Mouse (Mus musculus) forebrain, postnatal 0 days (tissue): ENCODE data around the gene Tle2. TPM values are rescaled to one million over a fixed set of nuclear protein-coding genes. Genes with fewer than 3 reads are reported as not detected.

ENCODE experiments used
- ATAC-seq: fragments of 200-750 bp; cut with Nextera tagmentation; 2 replicates; pipeline ENCODE4 v1.8.0; 2017; ENCODE audit warnings: mild to moderate bottlenecking, moderate library complexity
- DNase-seq: peaks from one replicate; pipeline ENCODE4 v3.0.0-alpha.2; 2015
- H3K27ac ChIP-seq: fragments of 300-500 bp; sonication (generic); 2 replicates; pipeline ENCODE4 v1.5.1; 2014; ENCODE audit warnings: low read depth, mild to moderate bottlenecking, antibody characterized with exemption, low read length, moderate library complexity, mixed read lengths
- H3K27me3 ChIP-seq: fragments of 300-500 bp; sonication (generic); 2 replicates; pipeline ENCODE4 v1.6.1; 2014; ENCODE audit warnings: mild to moderate bottlenecking, low read length, mixed read lengths; ENCODE audit not compliant: insufficient read depth
- H3K36me3 ChIP-seq: fragments of 300-500 bp; sonication (generic); 2 replicates; pipeline ENCODE4 v1.6.1; 2014; ENCODE audit warnings: mild to moderate bottlenecking, moderate library complexity; ENCODE audit not compliant: insufficient read depth
- H3K4me1 ChIP-seq: fragments of 300-500 bp; sonication (generic); 2 replicates; pipeline ENCODE4 v1.6.1; 2014; ENCODE audit warnings: antibody characterized with exemption; ENCODE audit not compliant: insufficient read depth
- H3K4me2 ChIP-seq: fragments of 300-500 bp; sonication (generic); 2 replicates; pipeline ENCODE4 v1.6.1; 2014; ENCODE audit warnings: low read depth, mild to moderate bottlenecking, moderate library complexity
- H3K4me3 ChIP-seq: fragments of 300-500 bp; sonication (generic); 2 replicates; pipeline ENCODE4 v1.5.1; 2014; ENCODE audit warnings: low read depth, low read length, mixed read lengths
- H3K9ac ChIP-seq: fragments of 300-500 bp; sonication (generic); 2 replicates; pipeline ENCODE4 v1.6.1; 2014; ENCODE audit warnings: mild to moderate bottlenecking
- H3K9me3 ChIP-seq: fragments of 300-500 bp; sonication (generic); 2 replicates; pipeline ENCODE4 v1.6.1; 2016; ENCODE audit warnings: low read length
- CTCF ChIP-seq: sonication (generic); IDR thresholded peaks from 2 replicates; pipeline ENCODE4 v1.5.1; 2016; ENCODE audit warnings: antibody characterized with exemption, control low read depth, low read depth
- whole genome bisulfite sequencing: fragments of 180-500 bp; shearing (Covaris S2); extraction: QIAGEN DNeasy Blood & Tissue Kit; methylation state at CpG from one replicate; pipeline ENCODE4 v1.1.7; 2014; 5-methylcytosine and 5-hydroxymethylcytosine counted together
- polyA plus RNA-seq: library from polyadenylated mRNA; unstranded; fragments of >200 nt; fragmentation: Nextera tagmentation; extraction: Ambion mirVana; gene quantifications from 2 replicates; pipeline ENCODE4 v1.2.1, GENCODE M21; 2015
- total RNA-seq: library from RNA; depleted of rRNA; stranded (reverse); fragments of >200 nt; gene quantifications from 2 replicates; pipeline ENCODE4 v1.2.3, GENCODE M21; 2014

Tle2 gene
- total and polyA plus RNA-seq, 2 experiments from 2014 or later: 25.6 to 30.5 TPM

DNA sequence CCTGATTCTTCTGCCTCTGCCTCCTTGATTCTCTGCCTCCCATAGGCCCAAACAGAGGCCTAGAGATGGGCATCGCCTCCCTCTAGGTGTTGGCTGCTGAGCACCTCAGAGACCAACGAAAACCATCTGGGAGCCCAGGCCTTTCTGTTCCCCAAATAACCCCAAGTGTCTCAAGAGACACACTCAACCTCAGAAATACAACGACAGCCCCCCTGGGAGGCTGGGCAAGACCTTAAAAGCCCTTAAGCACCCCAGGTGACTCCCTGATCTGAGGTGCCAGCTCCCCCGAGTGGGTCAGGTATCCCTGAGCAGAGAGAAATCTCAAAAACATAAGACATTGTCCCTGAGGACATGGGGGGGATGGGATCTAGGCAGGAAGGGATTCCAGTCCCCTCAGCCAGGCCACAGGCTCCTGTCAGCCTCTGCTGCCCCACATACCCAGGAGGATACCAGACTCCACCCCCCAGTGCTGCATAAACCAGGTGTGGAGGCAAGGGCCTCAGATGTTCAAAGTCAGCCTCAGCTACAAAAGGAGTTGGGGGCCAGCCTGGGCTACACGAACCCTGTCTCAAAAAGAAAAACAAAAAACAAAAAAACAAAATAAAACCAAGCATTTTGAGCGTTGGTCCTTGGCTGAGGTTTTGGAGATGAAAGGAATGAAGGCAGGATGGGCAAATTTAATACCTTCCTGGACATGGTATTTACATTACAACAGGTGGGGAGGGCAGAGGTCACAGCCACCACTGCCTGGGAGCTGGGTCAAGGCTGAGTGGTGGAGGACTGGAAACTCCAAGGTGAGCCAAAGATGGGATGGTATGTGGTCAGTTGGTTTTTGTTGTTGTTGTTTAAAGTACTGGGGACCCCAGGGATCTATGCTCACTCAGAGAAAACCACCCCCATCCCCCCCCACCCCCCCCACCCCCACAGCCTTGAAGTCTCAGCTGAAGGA lies 20.3 kb upstream of the Tle2 start:
- H3K9me3 ChIP-seq: no peaks in the 10 kb centered on the region
- 86% methylated on average over 6 of the region's 6 CpGs for WGBS
- no peak overlapping the region for H3K27ac ChIP-seq
- H3K4me1 ChIP-seq: peaks cover 5% of the 10 kb centered on the region; the same call in 1 of the 2 replicates
- no peak overlapping the region for H3K9ac ChIP-seq
- DNase-seq (no peak), ATAC-seq (no peak)
- no peak for TF ChIP-seq CTCF
- no peaks in the 10 kb centered on the region for H3K36me3 ChIP-seq
- no peaks in the 10 kb centered on the region for H3K27me3 ChIP-seq
- no peak overlapping the region for H3K4me3 ChIP-seq
- H3K4me2 ChIP-seq: no peak overlapping the region

DNA sequence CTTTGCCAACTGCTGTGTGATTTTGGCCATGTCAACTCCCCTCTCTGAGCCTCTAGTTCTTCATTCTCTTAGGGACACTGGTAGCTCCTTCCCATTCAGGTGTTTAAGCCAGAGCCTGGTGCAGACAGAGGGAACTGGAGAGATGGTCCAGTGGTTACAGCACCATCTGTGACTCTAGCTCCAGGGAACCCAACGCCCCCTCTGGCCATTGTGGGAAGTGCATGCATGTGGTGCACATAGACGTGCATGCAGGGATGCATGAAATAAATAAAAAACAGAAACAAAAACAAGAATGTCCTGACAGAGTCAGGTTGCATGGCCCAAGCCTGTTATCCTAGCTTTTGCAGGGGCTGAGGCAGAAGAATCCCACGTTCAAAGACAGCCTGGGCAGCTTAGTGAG lies 18.1 kb upstream of the Tle2 start:
- H3K4me3 ChIP-seq: no peak overlapping the region
- no peak for DNase-seq
- peaks cover 5% of the 10 kb centered on the region for H3K4me1 ChIP-seq
- H3K27me3 ChIP-seq: no peaks in the 10 kb centered on the region
- no peaks in the 10 kb centered on the region for H3K36me3 ChIP-seq
- no peak overlapping the region for H3K27ac ChIP-seq
- ATAC-seq: no peak
- no peak overlapping the region for H3K9ac ChIP-seq
- H3K9me3 ChIP-seq: no peaks in the 10 kb centered on the region
- H3K4me2 ChIP-seq: no peak overlapping the region
- TF ChIP-seq CTCF: peak; percentile 62
- WGBS: 78% methylated on average over 3 of the region's 3 CpGs

DNA sequence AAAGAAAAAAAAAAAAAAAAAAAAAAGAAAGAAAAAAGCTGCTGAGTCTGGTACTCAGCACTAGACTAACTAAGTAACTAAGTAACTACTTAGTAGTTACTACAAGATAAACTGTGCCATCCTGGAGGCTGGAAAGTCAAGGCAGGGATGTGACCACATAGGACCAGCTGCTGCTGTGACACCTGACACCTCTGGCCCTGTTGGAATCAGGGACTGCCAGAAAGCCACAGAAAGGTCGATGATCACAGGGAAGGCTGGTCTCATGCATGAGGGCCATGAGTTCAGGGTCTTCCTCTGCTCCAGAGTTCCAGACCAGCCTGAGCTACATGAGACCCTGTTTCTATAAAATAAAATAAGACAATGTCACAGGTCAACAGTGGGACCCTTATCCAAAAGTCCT lies 16.9 kb upstream of the Tle2 start:
- Histone ChIP-seq H3K4me2 (no peak overlapping the region), H3K4me3 (no peak overlapping the region), H3K9ac (no peak overlapping the region), H3K36me3 (peaks cover 4% of the 10 kb centered on the region; the same call in 1 of the 2 replicates), H3K27me3 (no peaks in the 10 kb centered on the region), H3K4me1 (peaks cover 5% of the 10 kb centered on the region), H3K27ac (no peak overlapping the region), H3K9me3 (no peaks in the 10 kb centered on the region)
- WGBS: 63% methylated on average over 1 of the region's 1 CpGs
- no peak for DNase-seq
- ATAC-seq: no peak
- no peak for TF ChIP-seq CTCF

DNA sequence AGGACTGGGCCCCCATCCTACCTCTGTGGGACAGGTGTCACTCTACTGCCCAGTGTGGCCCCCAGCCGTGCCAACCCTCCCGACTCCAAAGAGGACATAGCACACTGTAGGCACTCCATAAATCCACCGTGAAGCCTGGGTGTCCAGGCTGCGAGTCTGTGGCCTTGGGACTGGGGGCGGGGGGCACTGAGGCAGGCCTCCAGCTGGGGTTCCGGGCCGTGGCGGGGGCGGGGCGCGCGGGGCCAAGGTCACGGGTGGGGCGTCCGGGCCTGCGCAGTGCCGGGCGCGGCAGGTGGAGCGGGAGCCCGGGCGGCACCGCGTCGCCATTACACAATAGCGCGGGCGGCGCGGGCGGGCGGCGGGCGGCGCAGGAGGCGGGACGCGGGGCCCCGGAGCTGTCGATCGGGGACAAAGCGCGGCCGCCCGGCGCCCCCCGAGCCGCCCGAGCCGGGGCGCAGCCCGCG lies 15.2 kb upstream of the Tle2 start, which contains the start of gene Aes:
TSS of gene Aes (plus strand) at position 326 of the 464 bp plus-strand sequence.
- Histone ChIP-seq H3K4me2 (peak within 1 kb of the TSS; percentile 88), H3K9me3 (no peaks in the 10 kb centered on the region), H3K27me3 (no peaks in the 10 kb centered on the region), H3K4me3 (peak within 1 kb of the TSS; percentile 76), H3K9ac (peak within 1 kb of the TSS; percentile 93), H3K27ac (peak within 1 kb of the TSS; percentile 87), H3K36me3 (peaks cover 6% of the 10 kb centered on the region; the same call in 1 of the 2 replicates), H3K4me1 (peaks cover 5% of the 10 kb centered on the region)
- DNase-seq (peak; percentile 61), ATAC-seq (peak; percentile 79)
- TF ChIP-seq CTCF: no peak
- 1% methylated on average over 33 of the region's 53 CpGs for WGBS

DNA sequence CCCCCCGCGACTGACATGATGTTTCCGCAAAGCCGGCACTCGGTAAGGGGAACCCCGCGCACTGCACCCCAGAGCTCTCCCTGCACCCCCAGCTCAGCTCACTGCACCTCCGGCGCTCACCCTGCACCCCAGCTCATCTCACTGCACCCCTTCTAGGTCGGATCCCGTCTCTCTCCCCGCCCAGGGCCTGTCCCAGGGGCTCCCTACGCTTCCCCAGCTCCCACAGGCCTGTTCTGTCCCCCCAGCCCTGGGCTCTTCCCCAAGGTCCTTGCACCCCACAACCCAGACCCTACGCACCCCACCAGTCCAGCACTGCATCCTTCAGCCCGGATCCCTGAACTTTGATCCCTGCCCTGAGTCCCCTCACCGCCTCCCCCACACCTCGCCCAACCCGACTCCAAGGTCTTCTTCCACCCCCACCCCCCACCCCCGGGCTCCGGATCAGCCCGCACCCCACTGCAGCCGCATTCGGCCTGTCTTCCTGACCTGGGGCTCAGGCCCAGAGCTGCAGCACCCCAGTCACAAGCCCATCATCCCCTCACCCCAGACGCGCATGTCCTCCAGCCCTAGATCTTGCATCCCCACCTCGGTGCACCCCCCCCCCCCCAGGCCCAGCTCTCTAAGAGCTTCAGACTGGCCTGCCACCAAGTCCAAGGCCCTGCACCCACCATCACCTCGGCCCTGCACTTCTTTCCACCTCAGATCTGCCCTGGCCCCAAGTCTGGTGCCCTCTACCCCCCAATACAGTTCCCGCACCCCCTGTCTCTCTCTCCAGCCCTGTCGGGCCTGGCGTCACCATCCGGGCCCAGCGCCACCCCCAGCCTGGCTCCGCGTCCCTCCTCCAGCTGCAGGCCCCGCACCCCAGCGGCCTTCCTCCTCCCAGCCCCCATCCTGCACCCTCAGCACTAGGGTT lies 14.5 kb upstream of the Tle2 start:
- WGBS: 2% methylated on average over 29 of the region's 36 CpGs
- Histone ChIP-seq H3K4me1 (peaks cover 5% of the 10 kb centered on the region), H3K4me2 (peak overlapping the region; percentile 88), H3K4me3 (peak overlapping the region; percentile 76), H3K9ac (peak overlapping the region; percentile 93), H3K27me3 (no peaks in the 10 kb centered on the region), H3K27ac (peak overlapping the region; percentile 87), H3K36me3 (peaks cover 12% of the 10 kb centered on the region), H3K9me3 (no peaks in the 10 kb centered on the region)
- TF ChIP-seq CTCF: no peak
- peak; percentile 70 for ATAC-seq
- DNase-seq: peak; percentile 55

DNA sequence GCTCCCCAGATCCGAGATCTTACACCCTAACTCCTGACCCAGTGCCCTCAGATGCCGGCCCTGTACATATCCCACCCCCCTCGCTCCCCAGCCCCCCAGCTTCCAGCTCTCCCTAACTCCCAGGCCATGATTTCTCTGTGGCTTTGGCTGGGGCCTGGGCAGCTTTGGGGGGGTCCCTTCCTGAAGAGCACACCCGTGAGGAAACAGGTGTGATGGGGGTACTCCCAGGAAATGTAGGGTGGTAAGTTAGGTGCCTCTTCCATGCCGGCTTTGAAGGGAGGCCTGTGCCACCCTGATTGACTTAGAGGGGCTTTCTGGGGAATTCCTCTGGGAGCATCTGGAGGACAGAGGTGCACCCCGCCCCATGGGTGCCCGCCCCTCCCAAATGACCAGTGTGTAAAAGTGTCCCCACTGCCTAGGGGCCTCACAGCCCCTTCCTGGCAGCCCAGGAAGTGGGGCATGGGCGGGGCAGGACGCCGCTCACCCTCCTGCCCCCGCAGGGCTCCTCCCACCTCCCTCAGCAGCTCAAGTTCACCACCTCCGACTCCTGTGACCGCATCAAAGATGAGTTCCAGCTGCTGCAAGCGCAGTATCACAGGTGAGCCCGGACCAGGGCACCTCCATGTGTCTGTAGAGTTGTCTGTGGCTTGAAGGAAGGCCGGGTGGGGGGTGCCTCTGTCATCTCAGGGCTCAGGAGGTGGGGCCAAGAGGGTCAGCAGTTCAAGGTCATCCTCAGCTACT lies 13.5 kb upstream of the Tle2 start:
- Histone ChIP-seq H3K36me3 (peaks cover 22% of the 10 kb centered on the region), H3K27ac (0 out of 2 replicates have a peak overlapping the region, but pooled peaks have one; percentile 87), H3K4me2 (peak overlapping the region; percentile 88), H3K4me3 (peak overlapping the region; percentile 76), H3K27me3 (no peaks in the 10 kb centered on the region), H3K9me3 (no peaks in the 10 kb centered on the region), H3K9ac (peak overlapping the region; percentile 93), H3K4me1 (peaks cover 5% of the 10 kb centered on the region)
- ATAC-seq (no peak), DNase-seq (no peak)
- no peak for TF ChIP-seq CTCF
- WGBS: 43% methylated on average over 15 of the region's 16 CpGs
